9 mouse cellular contexts compared by ENCODE assay signal in the genomic region with DNA sequence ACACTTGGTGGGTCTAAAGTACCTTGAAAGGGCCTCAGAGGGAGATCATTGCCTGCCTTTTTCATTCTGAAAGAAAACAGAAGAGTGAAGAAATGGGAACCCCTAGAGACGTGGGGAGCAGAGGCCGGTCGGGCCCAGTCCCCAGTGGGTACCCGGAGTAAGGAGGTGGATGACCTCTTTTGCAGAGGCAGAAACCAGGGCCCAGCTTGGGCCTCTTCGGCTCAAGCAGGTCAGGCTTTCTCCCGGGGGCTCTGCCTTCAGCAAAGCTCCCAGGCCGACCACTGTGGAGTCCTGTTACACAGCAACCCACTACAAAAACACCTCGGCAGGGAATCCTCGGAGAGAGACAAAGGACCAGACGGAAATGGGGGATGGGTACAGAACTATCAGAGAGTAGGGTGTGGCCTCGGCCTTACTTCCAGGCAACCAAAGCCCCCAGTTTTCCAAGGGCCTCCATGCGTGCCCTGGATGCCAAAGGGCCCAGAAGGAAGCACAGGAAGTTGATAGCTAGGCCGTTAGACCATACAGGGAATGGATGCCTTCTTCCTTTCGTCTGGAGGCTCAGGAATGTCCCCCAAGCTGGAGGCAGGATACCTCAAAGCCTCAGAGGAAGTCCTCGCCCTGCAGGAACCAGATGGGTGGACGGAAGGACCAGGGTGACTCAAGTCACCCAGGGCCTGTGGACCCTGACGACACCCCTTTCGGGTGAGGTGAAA. TPM values are rescaled to one million over a fixed set of nuclear protein-coding genes. Genes with fewer than 3 reads are reported as not detected.
DNase-seq lines count a peak whose midpoint lies in the region; ATAC-seq and TF ChIP-seq lines count a peak whose summit lies in the region.
"Had no signal": no experiment of that assay in that cellular context is flagged by ENCODE, and none has a peak within 500 bp of the region (broad histone marks: within the 10 kb centered on the region; RNA-seq: fewer than 3 reads in every experiment).

No protein-coding gene starts in this region.

- whole genome bisulfite sequencing in forebrain, embryonic 13.5 days = 2% methylated on average over 18 of the region's 18 CpGs
- WGBS in hindbrain, embryonic 15.5 days = 7% methylated on average over 18 of the region's 18 CpGs
- WGBS in liver, embryonic 13.5 days (ENCODE audit: insufficient replicate concordance) = 17% methylated on average over 18 of the region's 18 CpGs
- 5% methylated on average over 18 of the region's 18 CpGs for WGBS in neural tube, embryonic 13.5 days

- no peaks in the 10 kb centered on the region for H3K27me3 ChIP-seq in forebrain, embryonic 13.5 days
- H3K27me3 ChIP-seq in hindbrain, embryonic 15.5 days = no peaks in the 10 kb centered on the region
- H3K27me3 ChIP-seq in liver, embryonic 13.5 days = peaks cover 34% of the 10 kb centered on the region
- H3K27me3 ChIP-seq in neural tube, embryonic 13.5 days = no peaks in the 10 kb centered on the region

- ATAC-seq in forebrain, embryonic 13.5 days = peak; percentile 31
- ATAC-seq in hindbrain, embryonic 15.5 days (ENCODE audit: low FRiP score, low read depth) = peak; percentile 25; the same call in 1 of the 2 replicates
- no peak for ATAC-seq in liver, embryonic 13.5 days (ENCODE audit: low read depth)
- ATAC-seq in neural tube, embryonic 13.5 days (ENCODE audit: low read depth) = peak; percentile 20

- peak overlapping the region; percentile 56 for H3K4me3 ChIP-seq in layer of hippocampus, adult 2 months
- peak overlapping the region; percentile 49 for H3K4me3 ChIP-seq in forebrain, embryonic 13.5 days
- H3K4me3 ChIP-seq in hindbrain, embryonic 15.5 days = peak overlapping the region; percentile 37
- H3K4me3 ChIP-seq in liver, embryonic 13.5 days (replicated peaks) = peak overlapping the region; percentile 53
- H3K4me3 ChIP-seq in neural tube, embryonic 13.5 days = peak overlapping the region; percentile 44
- H3K4me3 ChIP-seq: megakaryocyte, embryonic 14.5 days had no signal

- peaks cover 24% of the 10 kb centered on the region for H3K36me3 ChIP-seq in forebrain, embryonic 13.5 days (ENCODE audit: poor library complexity, severe bottlenecking)
- H3K36me3 ChIP-seq in hindbrain, embryonic 15.5 days = no peaks in the 10 kb centered on the region
- H3K36me3 ChIP-seq in liver, embryonic 13.5 days = peaks cover 15% of the 10 kb centered on the region
- H3K36me3 ChIP-seq in neural tube, embryonic 13.5 days = peaks cover 25% of the 10 kb centered on the region

- peak overlapping the region; percentile 84 for H3K27ac ChIP-seq in layer of hippocampus, adult 2 months
- H3K27ac ChIP-seq in forebrain, embryonic 13.5 days = peak overlapping the region; percentile 90
- H3K27ac ChIP-seq in hindbrain, embryonic 15.5 days (replicated peaks) = peak overlapping the region; percentile 71
- H3K27ac ChIP-seq in liver, embryonic 13.5 days = peak overlapping the region; percentile 63
- H3K27ac ChIP-seq in neural tube, embryonic 13.5 days (replicated peaks) = peak overlapping the region; percentile 92

- H3K9ac ChIP-seq in forebrain, embryonic 13.5 days = peak overlapping the region; percentile 71
- peak overlapping the region; percentile 48 for H3K9ac ChIP-seq in hindbrain, embryonic 15.5 days
- H3K9ac ChIP-seq in liver, embryonic 13.5 days = peak overlapping the region; percentile 68
- H3K9ac ChIP-seq in neural tube, embryonic 13.5 days = peak overlapping the region; percentile 79

- no peak for TF ChIP-seq CTCF in layer of hippocampus, adult 2 months (conservative IDR thresholded peaks at IDR 0.05)

- no peak for DNase-seq in layer of hippocampus, adult 2 months (ENCODE audit: low spot score in 2 of 2)
- no peak for DNase-seq in layer of hippocampus, adult 8-10 months (ENCODE audit: low spot score in 2 of 2)
- no peak for DNase-seq in liver, embryonic 13.5 days
- DNase-seq in layer of hippocampus, adult 9-10 months (ENCODE audit: low spot score) = no peak
- no peak for DNase-seq in testis, postnatal 14 days (ENCODE audit: low spot score)

- H3K9me3 ChIP-seq in forebrain, embryonic 13.5 days (replicated peaks) = no peaks in the 10 kb centered on the region
- no peaks in the 10 kb centered on the region for H3K9me3 ChIP-seq in hindbrain, embryonic 15.5 days
- no peaks in the 10 kb centered on the region for H3K9me3 ChIP-seq in liver, embryonic 13.5 days (replicated peaks)
- no peaks in the 10 kb centered on the region for H3K9me3 ChIP-seq in neural tube, embryonic 13.5 days
- H3K9me3 ChIP-seq: megakaryocyte, embryonic 14.5 days had no signal

- peak overlapping the region; percentile 77 for H3K4me2 ChIP-seq in forebrain, embryonic 13.5 days
- H3K4me2 ChIP-seq in hindbrain, embryonic 15.5 days = peak overlapping the region; percentile 58
- H3K4me2 ChIP-seq in liver, embryonic 13.5 days = peak overlapping the region; percentile 54
- peak overlapping the region; percentile 55 for H3K4me2 ChIP-seq in neural tube, embryonic 13.5 days

- peaks cover 72% of the 10 kb centered on the region for H3K4me1 ChIP-seq in forebrain, embryonic 13.5 days
- H3K4me1 ChIP-seq in hindbrain, embryonic 15.5 days (replicated peaks) = peaks cover 57% of the 10 kb centered on the region
- peaks cover 12% of the 10 kb centered on the region for H3K4me1 ChIP-seq in liver, embryonic 13.5 days (replicated peaks)
- peaks cover 74% of the 10 kb centered on the region for H3K4me1 ChIP-seq in neural tube, embryonic 13.5 days (replicated peaks)

RNA-seq across cellular contexts. Expression of a gene that starts 1.1 kb away (rescaled TPM):
- 10 to 100 TPM; 20.7 to 21.1 TPM for total RNA-seq in layer of hippocampus, adult 2 months (2021)
- 10 to 100 TPM; 16.8 to 24.1 (median 21.3) TPM for total RNA-seq in layer of hippocampus, adult 8-10 months (2022)
- 261 and 291 TPM in 2 replicates for polyA plus RNA-seq in forebrain, embryonic 13.5 days (2015; fragmentation: Nextera tagmentation; extraction: Ambion mirVana)
- 286 and 303 TPM in 2 replicates for polyA plus RNA-seq in hindbrain, embryonic 15.5 days (2015; fragmentation: Nextera tagmentation; extraction: Ambion mirVana)
- polyA plus RNA-seq in liver, embryonic 13.5 days (2015; fragmentation: Nextera tagmentation; extraction: Ambion mirVana) = 127 TPM in 2 replicates
- 462 and 484 TPM in 2 replicates for polyA plus RNA-seq in neural tube, embryonic 13.5 days (2015; fragmentation: Nextera tagmentation; extraction: Ambion mirVana)

RNA-seq across cellular contexts. Expression of a gene that starts 29.3 kb away (rescaled TPM):
- 10 to 100 TPM; 20.8 to 24.3 TPM for total RNA-seq in layer of hippocampus, adult 2 months (2021)
- 10 to 100 TPM; 17.4 to 32.6 (median 21.4) TPM for total RNA-seq in layer of hippocampus, adult 8-10 months (2022)
- 28.1 and 32.8 TPM in 2 replicates for polyA plus RNA-seq in forebrain, embryonic 13.5 days (2015; fragmentation: Nextera tagmentation; extraction: Ambion mirVana)
- polyA plus RNA-seq in hindbrain, embryonic 15.5 days (2015; fragmentation: Nextera tagmentation; extraction: Ambion mirVana) = 43.8 and 49.3 TPM in 2 replicates
- polyA plus RNA-seq in liver, embryonic 13.5 days (2015; fragmentation: Nextera tagmentation; extraction: Ambion mirVana) = 1.3 TPM in 2 replicates
- polyA plus RNA-seq in neural tube, embryonic 13.5 days (2015; fragmentation: Nextera tagmentation; extraction: Ambion mirVana) = 53.0 and 59.8 TPM in 2 replicates

Comparison
In these comparisons a context has a peak if more than half of its experiments do, and no peak if none do; other contexts are left out.
1. RNA of a gene that starts 29.3 kb away (polyA plus RNA-seq): 53.0 to 59.8 TPM in neural tube, embryonic 13.5 days, 43.8 to 49.3 TPM in hindbrain, embryonic 15.5 days and 28.1 to 32.8 TPM in forebrain, embryonic 13.5 days; 1.3 TPM in liver, embryonic 13.5 days; every median in the first group is over 10 times any median in the second.
2. Peak in every context shown above with its lines, with median percentiles within 50 percentile points of each other: H3K27ac ChIP-seq, H3K4me3 ChIP-seq, H3K4me2 ChIP-seq and H3K9ac ChIP-seq.